Mouse (Mus musculus) hindbrain, embryonic 13.5 days (tissue): ENCODE data around the gene Tlx3. TPM values are rescaled to one million over a fixed set of nuclear protein-coding genes. Genes with fewer than 3 reads are reported as not detected.

Experiments
- ATAC-seq: fragments of 200-750 bp; cut with Nextera tagmentation; 2 replicates; pipeline ENCODE4 v1.8.0; 2017; ENCODE audit warnings: moderate TSS enrichment; ENCODE audit not compliant: low FRiP score
- H3K27ac ChIP-seq: fragments of 300-500 bp; sonication (generic); 2 replicates; pipeline ENCODE4 v1.5.1; 2015; ENCODE audit warnings: inconsistent platforms, mild to moderate bottlenecking, moderate library complexity
- H3K27me3 ChIP-seq: fragments of 300-500 bp; sonication (generic); 2 replicates; pipeline ENCODE4 v1.6.1; 2015; ENCODE audit warnings: mild to moderate bottlenecking, inconsistent platforms
- H3K36me3 ChIP-seq: fragments of 300-500 bp; sonication (generic); 2 replicates; pipeline ENCODE4 v1.6.1; 2015; ENCODE audit warnings: mild to moderate bottlenecking, inconsistent platforms
- H3K4me1 ChIP-seq: fragments of 300-500 bp; sonication (generic); replicated peaks from 2 replicates; pipeline ENCODE4 v1.6.1; 2015; ENCODE audit warnings: inconsistent platforms
- H3K4me2 ChIP-seq: fragments of 300-500 bp; sonication (generic); 2 replicates; pipeline ENCODE4 v1.6.1; 2015; ENCODE audit warnings: inconsistent platforms, mild to moderate bottlenecking, moderate library complexity
- H3K4me3 ChIP-seq: fragments of 300-500 bp; sonication (generic); 2 replicates; pipeline ENCODE4 v1.5.1; 2015; ENCODE audit warnings: mild to moderate bottlenecking, inconsistent platforms
- H3K9ac ChIP-seq: fragments of 300-500 bp; sonication (generic); 2 replicates; pipeline ENCODE4 v1.6.1; 2015; ENCODE audit warnings: mild to moderate bottlenecking, inconsistent platforms
- H3K9me3 ChIP-seq: fragments of 300-500 bp; sonication (generic); 2 replicates; pipeline ENCODE4 v1.6.1; 2016; ENCODE audit warnings: inconsistent platforms
- WGBS: fragments of 180-500 bp; shearing (Covaris S2); methylation state at CpG from one replicate; pipeline ENCODE4 v1.1.7; 2015; 5-methylcytosine and 5-hydroxymethylcytosine counted together
- polyA plus RNA-seq: library from polyadenylated mRNA; unstranded; fragments of >200 nt; fragmentation: Nextera tagmentation; extraction: Ambion mirVana; gene quantifications from 2 replicates; pipeline ENCODE4 v1.2.1, GENCODE M21; 2015

The Tlx3 gene
- polyA plus RNA-seq, 1 experiment from 2014 or later: 29.0 TPM

GRCm38 (mm10) chr11:33162211-33162997 is 41.0 kb downstream of the Tlx3 start:
- 2% methylated on average over 49 of the region's 53 CpGs for WGBS
- Histone ChIP-seq H3K27me3 (no peaks in the 10 kb centered on the region), H3K9ac (peak overlapping the region; percentile 98), H3K9me3 (no peaks in the 10 kb centered on the region), H3K27ac (peak overlapping the region; percentile 91), H3K4me2 (peak overlapping the region; percentile 97), H3K4me3 (peak overlapping the region; percentile 96), H3K4me1 (peaks cover 16% of the 10 kb centered on the region), H3K36me3 (peaks cover 35% of the 10 kb centered on the region)
- ATAC-seq: peak; percentile 74

GRCm38 (mm10) chr11:33159741-33160140 is 43.6 kb downstream of the Tlx3 start:
- Histone ChIP-seq H3K9ac (no peak overlapping the region), H3K27me3 (no peaks in the 10 kb centered on the region), H3K9me3 (no peaks in the 10 kb centered on the region), H3K36me3 (peaks cover 51% of the 10 kb centered on the region), H3K4me2 (no peak overlapping the region), H3K27ac (no peak overlapping the region), H3K4me3 (no peak overlapping the region), H3K4me1 (peaks cover 16% of the 10 kb centered on the region)
- no peak for ATAC-seq
- WGBS: 96% methylated on average over 3 of the region's 3 CpGs

GRCm38 (mm10) chr11:33157453-33158196 is 45.8 kb downstream of the Tlx3 start:
- no peak overlapping the region for H3K27ac ChIP-seq
- 90% methylated on average over 2 of the region's 2 CpGs for WGBS
- ATAC-seq: no peak
- H3K9me3 ChIP-seq: no peaks in the 10 kb centered on the region
- H3K4me1 ChIP-seq: peaks cover 16% of the 10 kb centered on the region
- H3K9ac ChIP-seq: no peak overlapping the region
- peaks cover 67% of the 10 kb centered on the region for H3K36me3 ChIP-seq
- no peak overlapping the region for H3K4me3 ChIP-seq
- H3K27me3 ChIP-seq: no peaks in the 10 kb centered on the region
- no peak overlapping the region for H3K4me2 ChIP-seq

- Histone ChIP-seq H3K4me3 (no peak overlapping the region), H3K27me3 (no peaks in the 10 kb centered on the region), H3K9me3 (no peaks in the 10 kb centered on the region), H3K9ac (no peak overlapping the region), H3K36me3 (peaks cover 75% of the 10 kb centered on the region), H3K4me1 (peaks cover 11% of the 10 kb centered on the region), H3K4me2 (no peak overlapping the region), H3K27ac (no peak overlapping the region)
- no peak for ATAC-seq
- WGBS: 87% methylated on average over 4 of the region's 4 CpGs
Measured at GRCm38 (mm10) chr11:33156436-33157015, 46.9 kb downstream of the Tlx3 start.

GRCm38 (mm10) chr11:33154459-33154858 is 48.9 kb downstream of the Tlx3 start:
- Histone ChIP-seq H3K4me3 (no peak overlapping the region), H3K4me2 (no peak overlapping the region), H3K9me3 (no peaks in the 10 kb centered on the region), H3K36me3 (peaks cover 77% of the 10 kb centered on the region), H3K27me3 (no peaks in the 10 kb centered on the region), H3K27ac (no peak overlapping the region), H3K4me1 (no peaks in the 10 kb centered on the region), H3K9ac (no peak overlapping the region)
- ATAC-seq: no peak
- 93% methylated on average over 3 of the region's 3 CpGs for WGBS

- peaks cover 66% of the 10 kb centered on the region for H3K36me3 ChIP-seq
- H3K27me3 ChIP-seq: no peaks in the 10 kb centered on the region
- WGBS: 85% methylated on average over 1 of the region's 1 CpGs
- H3K4me2 ChIP-seq: no peak overlapping the region
- no peak overlapping the region for H3K27ac ChIP-seq
- H3K9me3 ChIP-seq: no peaks in the 10 kb centered on the region
- no peak for ATAC-seq
- no peak overlapping the region for H3K9ac ChIP-seq
- no peak overlapping the region for H3K4me3 ChIP-seq
- H3K4me1 ChIP-seq: peaks cover 4% of the 10 kb centered on the region
Measured at GRCm38 (mm10) chr11:33152997-33153396, 50.4 kb downstream of the Tlx3 start.

GRCm38 (mm10) chr11:33151780-33152145 is 51.6 kb downstream of the Tlx3 start:
- Histone ChIP-seq H3K4me1 (peaks cover 15% of the 10 kb centered on the region), H3K9ac (no peak overlapping the region), H3K4me2 (no peak overlapping the region), H3K27me3 (no peaks in the 10 kb centered on the region), H3K4me3 (no peak overlapping the region), H3K27ac (no peak overlapping the region), H3K36me3 (peaks cover 58% of the 10 kb centered on the region), H3K9me3 (no peaks in the 10 kb centered on the region)
- no peak for ATAC-seq
- 85% methylated on average over 4 of the region's 4 CpGs for WGBS

GRCm38 (mm10) chr11:33151128-33151779 is 52.1 kb downstream of the Tlx3 start:
- no peak for ATAC-seq
- Histone ChIP-seq H3K4me3 (no peak overlapping the region), H3K4me1 (peaks cover 19% of the 10 kb centered on the region), H3K36me3 (peaks cover 53% of the 10 kb centered on the region), H3K4me2 (no peak overlapping the region), H3K9ac (no peak overlapping the region), H3K9me3 (no peaks in the 10 kb centered on the region), H3K27me3 (no peaks in the 10 kb centered on the region), H3K27ac (no peak overlapping the region)
- 77% methylated on average over 3 of the region's 3 CpGs for WGBS

Other genes with a start within 250 kb of the Tlx3 start
- 4.8 and 5.0 TPM in 2 replicates for gene Fgf18, start 56.2 kb downstream of the Tlx3 start, polyA plus RNA-seq
- gene Npm1, start 40.4 kb downstream of the Tlx3 start, polyA plus RNA-seq: 542 and 556 TPM in 2 replicates
- not detected in 2 replicates for gene Gm12117, start 73.1 kb upstream of the Tlx3 start, polyA plus RNA-seq